Mouse (Mus musculus): ENCODE results near the gene Wdr27. TPM values are rescaled to one million over a fixed set of nuclear protein-coding genes. Genes with fewer than 3 reads are reported as not detected.

Wdr27 gene
- 2.7 and 3.1 TPM in 2 replicates for polyA plus RNA-seq (2012)

GRCm38 (mm10) chr17:14943009-14943728 is at the start of gene Wdr27, which contains the start of gene 1600012H06Rik:
TSS of gene Wdr27 (minus strand) at chr17:14943158.
TSS of gene 1600012H06Rik (plus strand) at chr17:14943184.

GRCm38 (mm10) chr17:14978362-14979038 is 35.5 kb upstream of the Wdr27 start, which contains the start of the genes 9030025P20Rik and Gm3417:
TSS of gene 9030025P20Rik (plus strand) at chr17:14978468.
TSS of gene Gm3417 (minus strand) at chr17:14978790.

GRCm38 (mm10) chr17:14960951-14961556 is 18.1 kb upstream of the Wdr27 start, which contains the start of gene Phf10:
TSS of gene Phf10 (minus strand) at chr17:14961273.

Other genes with a start within 250 kb of the Wdr27 start
- 0.03 and 0.05 TPM in 2 replicates for gene Thbs2, start 248.9 kb downstream of the Wdr27 start, polyA plus RNA-seq (2012)
- gene 1600012H06Rik, start within 50 bp of the Wdr27 start, polyA plus RNA-seq (2012), result 1.2 and 2.2 TPM in 2 replicates
- 57.5 and 79.0 TPM in 2 replicates for gene Phf10, start 18.1 kb upstream of the Wdr27 start, polyA plus RNA-seq (2012)
- gene 9030025P20Rik, start 35.3 kb upstream of the Wdr27 start, polyA plus RNA-seq (2012), result 3.9 and 4.9 TPM in 2 replicates
- 0.40 and 1.4 TPM in 2 replicates for gene Gm3417, start 35.6 kb upstream of the Wdr27 start, polyA plus RNA-seq (2012)
- gene Gm3435, start 67.0 kb upstream of the Wdr27 start, polyA plus RNA-seq (2012), result 0.39 and 0.62 TPM in 2 replicates
- gene Ermard, start 98.0 kb upstream of the Wdr27 start, polyA plus RNA-seq (2012), result 0.35 and 1.2 TPM in 2 replicates
- 2.0 TPM in 2 replicates for gene Tcte3, start 98.3 kb upstream of the Wdr27 start, polyA plus RNA-seq (2012)
- gene Gm3448, start 98.4 kb upstream of the Wdr27 start, polyA plus RNA-seq (2012), result 1.2 and 2.0 TPM in 2 replicates